Mouse (Mus musculus) heart, embryonic 11.5 days (tissue): Measurements from ENCODE around the gene Cep295nl. TPM values are rescaled to one million over a fixed set of nuclear protein-coding genes. Genes with fewer than 3 reads are reported as not detected.

Experiments used
- ATAC-seq: fragments of 200-750 bp; cut with Nextera tagmentation; replicated peaks from 2 replicates; pipeline ENCODE4 v1.8.0; 2017; ENCODE audit warnings: moderate library complexity; ENCODE audit not compliant: insufficient number of reproducible peaks, low FRiP score, low TSS enrichment
- H3K27ac ChIP-seq: fragments of 300-500 bp; sonication (generic); 2 replicates; pipeline ENCODE4 v1.5.1; 2014; ENCODE audit warnings: mild to moderate bottlenecking, low read depth, low read length
- H3K27me3 ChIP-seq: fragments of 300-500 bp; sonication (generic); 2 replicates; pipeline ENCODE4 v1.6.1; 2014; ENCODE audit warnings: mild to moderate bottlenecking, low read length, mixed read lengths; ENCODE audit not compliant: control insufficient read depth, insufficient read depth
- H3K36me3 ChIP-seq: fragments of 300-500 bp; sonication (generic); 2 replicates; pipeline ENCODE4 v1.6.1; 2014; ENCODE audit warnings: mild to moderate bottlenecking, low read length, moderate library complexity, mixed read lengths; ENCODE audit not compliant: control insufficient read depth, insufficient read depth
- H3K4me1 ChIP-seq: fragments of 300-500 bp; sonication (generic); 2 replicates; pipeline ENCODE4 v1.6.1; 2014; ENCODE audit warnings: low read length; ENCODE audit not compliant: control insufficient read depth, insufficient read depth
- H3K4me2 ChIP-seq: fragments of 300-500 bp; sonication (generic); 2 replicates; pipeline ENCODE4 v1.6.1; 2014; ENCODE audit warnings: mild to moderate bottlenecking, moderate library complexity
- H3K4me3 ChIP-seq: fragments of 300-500 bp; sonication (generic); 2 replicates; pipeline ENCODE4 v1.5.1; 2014; ENCODE audit warnings: low read depth, low read length
- H3K9ac ChIP-seq: fragments of 300-500 bp; sonication (generic); 2 replicates; pipeline ENCODE4 v1.6.1; 2014; ENCODE audit warnings: mild to moderate bottlenecking, low read depth, low read length, moderate library complexity
- H3K9me3 ChIP-seq: fragments of 300-500 bp; sonication (generic); replicated peaks from 2 replicates; pipeline ENCODE4 v1.6.1; 2016; ENCODE audit warnings: low read length; ENCODE audit not compliant: control insufficient read depth
- WGBS: fragments of 180-500 bp; shearing (Covaris S2); extraction: QIAGEN DNeasy Blood & Tissue Kit; methylation state at CpG from one replicate; pipeline ENCODE4 v1.1.7; 2014; ENCODE audit not compliant: insufficient replicate concordance; 5-methylcytosine and 5-hydroxymethylcytosine counted together
- polyA plus RNA-seq: library from polyadenylated mRNA; unstranded; fragments of >200 nt; fragmentation: Nextera tagmentation; extraction: Ambion mirVana; gene quantifications from 2 replicates; pipeline ENCODE4 v1.2.1, GENCODE M21; 2014

Gene Cep295nl
- polyA plus RNA-seq, 1 experiment from 2014 or later = 0.31 TPM

DNA sequence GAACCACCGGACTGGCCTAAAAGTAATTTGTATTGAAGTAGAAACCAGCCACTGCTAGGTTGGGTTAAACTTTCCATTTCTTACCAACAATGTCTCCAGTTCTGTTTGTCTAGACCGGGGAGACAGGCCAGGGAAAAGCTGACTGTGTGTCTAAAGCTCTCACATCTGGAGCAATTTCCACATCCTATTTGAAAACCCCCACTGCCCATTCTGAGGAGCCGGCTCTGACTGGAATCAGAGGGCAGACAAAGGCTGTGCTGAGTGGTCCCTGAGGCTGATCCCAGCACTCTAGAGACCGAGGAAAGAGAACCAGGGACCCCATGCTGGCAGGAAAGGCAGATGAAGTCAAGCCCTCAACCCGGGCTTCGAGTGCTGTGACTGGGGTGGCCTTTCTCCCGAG, 30.3 kb upstream of the Cep295nl start:
- Histone ChIP-seq H3K4me3 (no peak overlapping the region), H3K4me2 (no peak overlapping the region), H3K36me3 (no peaks in the 10 kb centered on the region), H3K4me1 (no peaks in the 10 kb centered on the region), H3K27ac (no peak overlapping the region), H3K27me3 (peaks cover 3% of the 10 kb centered on the region; the same call in 1 of the 2 replicates), H3K9me3 (no peaks in the 10 kb centered on the region), H3K9ac (no peak overlapping the region)
- WGBS = 54% methylated on average over 7 of the region's 7 CpGs
- no peak for ATAC-seq

DNA sequence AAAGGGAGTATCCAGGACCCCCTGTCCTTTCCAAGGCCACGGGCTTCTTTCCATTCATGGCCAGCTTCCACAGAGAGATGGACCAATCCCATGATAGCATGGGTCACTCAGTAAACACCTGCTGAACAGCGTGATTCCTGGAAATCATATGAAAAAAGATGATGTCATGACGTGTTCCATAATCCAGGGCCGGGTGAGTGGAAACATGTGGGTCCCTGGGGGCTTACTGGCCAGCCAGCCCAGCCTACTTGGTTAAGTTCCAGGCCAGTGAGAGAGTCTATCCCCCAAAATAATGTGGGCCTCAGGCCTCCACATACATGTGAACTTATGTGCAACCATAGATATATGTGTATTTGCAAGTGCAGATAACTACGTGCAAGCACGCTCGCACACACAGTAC, 29.6 kb upstream of the Cep295nl start:
- H3K9me3 ChIP-seq = no peaks in the 10 kb centered on the region
- H3K4me1 ChIP-seq = no peaks in the 10 kb centered on the region
- H3K4me3 ChIP-seq = no peak overlapping the region
- H3K4me2 ChIP-seq = no peak overlapping the region
- H3K27ac ChIP-seq = no peak overlapping the region
- no peak for ATAC-seq
- WGBS = 80% methylated on average over 7 of the region's 7 CpGs
- no peaks in the 10 kb centered on the region for H3K36me3 ChIP-seq
- H3K9ac ChIP-seq = no peak overlapping the region
- H3K27me3 ChIP-seq = peaks cover 3% of the 10 kb centered on the region; the same call in 1 of the 2 replicates

DNA sequence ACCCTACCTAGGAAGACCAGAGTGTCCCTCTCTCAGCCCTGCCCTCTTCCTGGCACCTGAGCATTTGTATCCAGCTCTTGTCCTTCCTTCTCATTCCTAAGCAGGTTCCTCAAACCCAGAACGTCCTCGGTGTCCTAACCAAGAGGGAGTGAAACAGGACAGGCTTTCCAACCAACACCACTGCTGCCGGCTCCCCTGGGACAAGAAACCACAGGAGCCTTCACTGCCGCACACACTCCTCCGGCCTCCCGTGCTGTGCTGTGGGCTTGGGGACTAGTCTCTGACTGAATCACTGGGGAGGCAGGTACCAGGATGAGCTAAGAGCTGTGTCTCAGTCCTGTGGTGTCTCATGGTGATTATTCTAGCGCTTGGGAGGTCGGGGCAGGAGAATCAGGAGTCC, 27.4 kb upstream of the Cep295nl start:
- 66% methylated on average over 8 of the region's 8 CpGs for WGBS
- Histone ChIP-seq H3K27me3 (peaks cover 3% of the 10 kb centered on the region; the same call in 1 of the 2 replicates), H3K9ac (no peak overlapping the region), H3K4me2 (no peak overlapping the region), H3K36me3 (no peaks in the 10 kb centered on the region), H3K4me3 (no peak overlapping the region), H3K27ac (no peak overlapping the region), H3K4me1 (peaks cover 9% of the 10 kb centered on the region), H3K9me3 (no peaks in the 10 kb centered on the region)
- no peak for ATAC-seq

DNA sequence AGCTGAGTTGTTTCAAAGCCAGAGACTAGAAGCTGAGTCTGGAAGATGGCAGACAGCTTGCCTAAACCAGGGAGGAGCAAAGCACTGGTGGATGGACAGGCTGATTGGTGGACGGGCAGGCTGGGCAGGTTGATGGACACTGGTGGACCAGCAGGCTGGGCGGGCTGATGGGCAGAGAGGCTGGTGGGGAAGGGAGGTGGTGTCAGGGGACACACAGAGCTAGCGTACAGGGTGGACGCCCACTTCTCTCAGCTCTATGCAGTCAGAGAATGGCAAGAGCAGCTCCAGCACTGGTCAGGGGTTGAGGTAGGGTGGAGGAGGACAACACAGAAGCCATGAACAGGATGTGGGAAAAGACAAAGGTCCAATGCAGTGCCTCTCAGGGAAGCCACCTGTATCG, 27.0 kb upstream of the Cep295nl start:
- H3K36me3 ChIP-seq = no peaks in the 10 kb centered on the region
- no peak overlapping the region for H3K27ac ChIP-seq
- 68% methylated on average over 5 of the region's 5 CpGs for WGBS
- peaks cover 9% of the 10 kb centered on the region for H3K4me1 ChIP-seq
- H3K4me3 ChIP-seq = no peak overlapping the region
- H3K9ac ChIP-seq = no peak overlapping the region
- H3K4me2 ChIP-seq = no peak overlapping the region
- ATAC-seq = no peak
- no peaks in the 10 kb centered on the region for H3K9me3 ChIP-seq
- peaks cover 3% of the 10 kb centered on the region; the same call in 1 of the 2 replicates for H3K27me3 ChIP-seq

DNA sequence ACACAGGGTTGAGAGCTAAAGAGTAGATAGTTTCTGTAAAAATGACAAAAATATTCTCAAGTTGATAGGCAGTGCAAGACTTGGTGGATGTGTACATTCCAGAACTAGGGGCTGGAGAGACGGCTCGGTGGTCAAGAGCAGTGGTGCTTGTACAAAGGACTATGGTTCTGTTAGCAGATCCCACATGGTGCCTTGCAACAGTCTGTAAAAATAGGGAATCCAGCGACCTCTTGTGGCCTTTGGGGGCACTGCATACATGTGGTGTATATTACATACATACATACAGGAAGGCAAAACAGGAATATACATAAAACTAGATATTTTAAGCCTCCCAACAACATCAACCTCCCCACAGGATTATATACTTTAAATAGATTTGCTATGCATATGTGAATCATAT, 26.0 kb upstream of the Cep295nl start:
- H3K27ac ChIP-seq = no peak overlapping the region
- no peaks in the 10 kb centered on the region for H3K9me3 ChIP-seq
- 58% methylated on average over 3 of the region's 3 CpGs for WGBS
- ATAC-seq = no peak
- no peaks in the 10 kb centered on the region for H3K36me3 ChIP-seq
- peaks cover 12% of the 10 kb centered on the region for H3K4me1 ChIP-seq
- no peak overlapping the region for H3K4me3 ChIP-seq
- no peak overlapping the region for H3K9ac ChIP-seq
- H3K4me2 ChIP-seq = no peak overlapping the region
- peaks cover 3% of the 10 kb centered on the region; the same call in 1 of the 2 replicates for H3K27me3 ChIP-seq

DNA sequence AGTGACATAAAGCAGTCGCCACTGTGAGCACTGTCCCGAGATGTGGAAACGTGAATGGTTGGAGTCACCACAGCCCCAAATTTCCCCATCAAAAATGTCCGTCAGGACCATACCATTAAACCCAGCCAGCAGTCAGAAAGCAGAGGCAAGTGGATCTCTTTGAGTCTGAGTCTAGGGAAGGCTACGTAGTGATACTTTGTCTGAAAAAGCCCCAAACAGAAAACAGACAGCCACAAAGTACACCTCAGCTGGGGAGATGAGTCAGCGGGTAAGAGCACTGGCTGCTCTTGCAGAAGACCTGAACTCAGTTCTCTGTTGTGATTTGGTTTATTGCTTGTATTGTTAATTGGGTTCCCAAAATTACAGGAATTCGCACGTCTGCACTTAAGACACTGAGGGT, 24.3 kb upstream of the Cep295nl start:
- no peak overlapping the region for H3K4me2 ChIP-seq
- no peak overlapping the region for H3K9ac ChIP-seq
- WGBS = 65% methylated on average over 8 of the region's 8 CpGs
- no peak overlapping the region for H3K27ac ChIP-seq
- no peaks in the 10 kb centered on the region for H3K36me3 ChIP-seq
- H3K4me1 ChIP-seq = peaks cover 26% of the 10 kb centered on the region
- no peak overlapping the region for H3K4me3 ChIP-seq
- H3K9me3 ChIP-seq = no peaks in the 10 kb centered on the region
- ATAC-seq = no peak
- H3K27me3 ChIP-seq = peaks cover 3% of the 10 kb centered on the region; the same call in 1 of the 2 replicates

DNA sequence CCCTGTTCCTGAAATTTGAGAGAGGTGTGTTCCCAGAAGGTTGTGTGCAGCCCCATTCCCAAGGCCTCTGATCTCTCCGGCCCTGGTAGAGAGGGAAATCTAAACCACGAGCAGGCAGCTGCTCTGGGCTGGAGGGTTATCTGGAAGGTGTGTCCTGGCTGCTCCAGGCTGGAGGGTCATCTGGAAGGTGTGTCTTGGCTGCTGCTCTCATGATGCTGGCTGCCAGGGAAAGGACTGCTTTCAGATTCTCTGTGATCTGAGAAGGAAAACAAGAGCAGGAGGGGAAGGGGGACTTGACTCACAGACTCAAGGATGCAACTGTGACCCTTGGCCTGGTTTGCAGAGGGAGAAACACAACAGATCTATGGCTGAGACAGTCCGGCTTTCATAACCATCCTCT, 23.8 kb upstream of the Cep295nl start:
- no peak for ATAC-seq
- Histone ChIP-seq H3K9ac (no peak overlapping the region), H3K4me2 (no peak overlapping the region), H3K27me3 (peaks cover 2% of the 10 kb centered on the region; the same call in 1 of the 2 replicates), H3K9me3 (no peaks in the 10 kb centered on the region), H3K36me3 (no peaks in the 10 kb centered on the region), H3K27ac (peak overlapping the region; percentile 57; the same call in 1 of the 2 replicates), H3K4me1 (peaks cover 26% of the 10 kb centered on the region), H3K4me3 (no peak overlapping the region)
- 25% methylated on average over 3 of the region's 3 CpGs for WGBS

DNA sequence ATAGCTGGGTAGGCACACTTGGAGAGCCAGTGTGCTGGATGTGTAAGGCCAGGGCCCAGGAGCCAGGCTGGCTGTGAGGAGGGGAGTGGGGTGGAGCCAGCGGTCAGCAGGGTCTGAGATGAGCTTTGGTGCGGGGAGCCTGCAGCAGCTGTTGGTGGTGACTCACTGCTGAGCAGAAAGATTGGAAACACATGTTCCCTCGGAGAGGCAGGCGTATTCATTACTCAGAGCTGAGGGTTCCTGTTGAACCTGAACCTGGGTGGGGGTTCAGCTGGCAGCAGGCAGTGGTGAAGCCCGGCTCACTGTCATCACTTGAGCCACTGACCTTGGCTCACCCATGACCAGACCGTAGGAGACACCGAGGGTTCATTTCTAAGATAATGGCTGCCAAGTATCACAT, 22.9 kb upstream of the Cep295nl start:
- Histone ChIP-seq H3K27ac (peak overlapping the region; percentile 57), H3K4me1 (peaks cover 28% of the 10 kb centered on the region), H3K9ac (no peak overlapping the region), H3K4me2 (no peak overlapping the region), H3K36me3 (no peaks in the 10 kb centered on the region), H3K27me3 (no peaks in the 10 kb centered on the region), H3K4me3 (no peak overlapping the region), H3K9me3 (no peaks in the 10 kb centered on the region)
- peak; percentile 42; the same call in 1 of the 2 replicates for ATAC-seq
- 37% methylated on average over 7 of the region's 7 CpGs for WGBS

DNA sequence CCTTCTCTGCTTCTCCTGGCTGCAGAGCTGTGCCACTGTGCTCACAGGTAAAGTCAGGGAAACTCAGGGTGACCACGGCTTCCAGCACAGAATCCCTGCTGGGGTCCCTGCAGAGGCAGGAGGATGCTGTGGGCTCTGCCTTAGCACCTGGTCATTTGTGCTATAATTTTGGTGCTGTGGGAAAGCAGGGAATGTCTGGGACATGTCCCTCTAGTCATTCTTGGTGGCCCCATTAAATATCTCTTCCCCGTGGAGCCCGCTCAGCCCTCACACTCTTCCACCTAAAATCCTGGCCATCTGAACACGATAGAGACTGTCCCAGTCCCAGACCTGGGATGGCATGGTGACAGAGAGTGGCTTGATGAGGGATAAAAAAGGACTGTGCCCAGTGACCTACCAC, 21.7 kb upstream of the Cep295nl start:
- 72% methylated on average over 4 of the region's 4 CpGs for WGBS
- Histone ChIP-seq H3K4me3 (no peak overlapping the region), H3K4me1 (peaks cover 28% of the 10 kb centered on the region), H3K9ac (no peak overlapping the region), H3K27ac (no peak overlapping the region), H3K27me3 (no peaks in the 10 kb centered on the region), H3K36me3 (no peaks in the 10 kb centered on the region), H3K4me2 (no peak overlapping the region), H3K9me3 (no peaks in the 10 kb centered on the region)
- ATAC-seq = no peak
